Mouse (Mus musculus): ENCODE data around the gene Gfi1. TPM values are rescaled to one million over a fixed set of nuclear protein-coding genes. Genes with fewer than 3 reads are reported as not detected.

The Gfi1 gene
- polyA plus RNA-seq, 1 experiment, result 10.6 TPM

GRCm38 (mm10) chr5:107722661-107723532 lies 2.9 kb downstream of the Gfi1 start:
- no peak for TF ChIP-seq CTCF (IDR thresholded peaks at IDR 0.05; ENCODE audit: extremely low read depth, insufficient read depth, insufficient read length, insufficient replicate concordance)
- TF ChIP-seq POLR2A (IDR thresholded peaks at IDR 0.05; ENCODE audit: low read depth, low read length), result no peak
- peaks cover 16% of the 10 kb centered on the region for H3K4me1 ChIP-seq (ENCODE audit: control insufficient read depth, insufficient read depth, insufficient read length)
- no peak overlapping the region for H3K27ac ChIP-seq (ENCODE audit: insufficient read depth, low read length)
- H3K27me3 ChIP-seq (ENCODE audit: control insufficient read depth, insufficient read depth, low read length), result no peaks in the 10 kb centered on the region
- no peaks in the 10 kb centered on the region for H3K36me3 ChIP-seq (ENCODE audit: control insufficient read depth, insufficient read depth, low read length)
- 19% methylated on average over 34 of the region's 34 CpGs for WGBS
- peak overlapping the region; percentile 69 for H3K4me3 ChIP-seq (ENCODE audit: extremely low read depth, insufficient read depth, insufficient read length)
- peak in 1 of 2 experiments; percentile 37 for DNase-seq (ENCODE audit: low read depth in 1 of 2, low spot score in 2 of 2)

GRCm38 (mm10) chr5:107721638-107722011 lies 4.2 kb downstream of the Gfi1 start:
- peaks cover 14% of the 10 kb centered on the region for H3K4me1 ChIP-seq (ENCODE audit: control insufficient read depth, insufficient read depth, insufficient read length)
- H3K4me3 ChIP-seq (ENCODE audit: extremely low read depth, insufficient read depth, insufficient read length), result no peak overlapping the region
- DNase-seq (ENCODE audit: low read depth in 1 of 2, low spot score in 2 of 2), result no peak
- no peaks in the 10 kb centered on the region for H3K27me3 ChIP-seq (ENCODE audit: control insufficient read depth, insufficient read depth, low read length)
- no peak for TF ChIP-seq CTCF (IDR thresholded peaks at IDR 0.05; ENCODE audit: extremely low read depth, insufficient read depth, insufficient read length, insufficient replicate concordance)
- no peak for TF ChIP-seq POLR2A (IDR thresholded peaks at IDR 0.05; ENCODE audit: low read depth, low read length)
- no peak overlapping the region for H3K27ac ChIP-seq (ENCODE audit: insufficient read depth, low read length)
- 85% methylated on average over 33 of the region's 33 CpGs for WGBS
- H3K36me3 ChIP-seq (ENCODE audit: control insufficient read depth, insufficient read depth, low read length), result no peaks in the 10 kb centered on the region

GRCm38 (mm10) chr5:107720991-107721637 lies 4.7 kb downstream of the Gfi1 start:
- Histone ChIP-seq H3K4me3 (ENCODE audit: extremely low read depth, insufficient read depth, insufficient read length) (no peak overlapping the region), H3K36me3 (ENCODE audit: control insufficient read depth, insufficient read depth, low read length) (no peaks in the 10 kb centered on the region), H3K27ac (ENCODE audit: insufficient read depth, low read length) (no peak overlapping the region), H3K27me3 (ENCODE audit: control insufficient read depth, insufficient read depth, low read length) (no peaks in the 10 kb centered on the region), H3K4me1 (ENCODE audit: control insufficient read depth, insufficient read depth, insufficient read length) (peaks cover 13% of the 10 kb centered on the region)
- 90% methylated on average over 58 of the region's 58 CpGs for WGBS
- no peak for DNase-seq (ENCODE audit: low read depth in 1 of 2, low spot score in 2 of 2)
- TF ChIP-seq CTCF (IDR thresholded peaks at IDR 0.05; ENCODE audit: extremely low read depth, insufficient read depth, insufficient read length, insufficient replicate concordance) (no peak), POLR2A (IDR thresholded peaks at IDR 0.05; ENCODE audit: low read depth, low read length) (no peak)

DNA sequence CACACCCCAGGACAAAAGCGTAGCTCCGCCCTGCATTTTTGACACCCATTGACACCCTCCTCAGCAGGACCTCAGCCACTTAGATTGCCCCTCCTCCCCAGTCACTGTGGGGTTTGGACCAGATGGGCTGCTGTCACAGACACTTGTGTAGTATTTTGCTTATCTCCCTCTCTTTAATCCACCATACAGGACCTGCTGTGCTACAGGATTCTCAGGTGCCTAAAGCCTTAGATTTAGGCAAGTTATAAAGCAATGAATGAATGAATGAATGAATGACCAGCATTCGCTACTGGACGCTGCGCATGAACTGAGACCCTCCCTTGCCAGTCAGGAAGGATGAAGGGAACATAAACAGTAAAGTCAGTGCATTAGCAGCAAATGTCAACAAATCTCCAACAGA lies 5.3 kb downstream of the Gfi1 start:
- Histone ChIP-seq H3K4me1 (ENCODE audit: control insufficient read depth, insufficient read depth, insufficient read length) (peaks cover 13% of the 10 kb centered on the region), H3K4me3 (ENCODE audit: extremely low read depth, insufficient read depth, insufficient read length) (no peak overlapping the region), H3K27me3 (ENCODE audit: control insufficient read depth, insufficient read depth, low read length) (no peaks in the 10 kb centered on the region), H3K36me3 (ENCODE audit: control insufficient read depth, insufficient read depth, low read length) (no peaks in the 10 kb centered on the region), H3K27ac (ENCODE audit: insufficient read depth, low read length) (no peak overlapping the region)
- TF ChIP-seq POLR2A (IDR thresholded peaks at IDR 0.05; ENCODE audit: low read depth, low read length) (no peak), CTCF (IDR thresholded peaks at IDR 0.05; ENCODE audit: extremely low read depth, insufficient read depth, insufficient read length, insufficient replicate concordance) (no peak)
- no peak for DNase-seq (ENCODE audit: low read depth in 1 of 2, low spot score in 2 of 2)
- WGBS, result 87% methylated on average over 5 of the region's 5 CpGs

DNA sequence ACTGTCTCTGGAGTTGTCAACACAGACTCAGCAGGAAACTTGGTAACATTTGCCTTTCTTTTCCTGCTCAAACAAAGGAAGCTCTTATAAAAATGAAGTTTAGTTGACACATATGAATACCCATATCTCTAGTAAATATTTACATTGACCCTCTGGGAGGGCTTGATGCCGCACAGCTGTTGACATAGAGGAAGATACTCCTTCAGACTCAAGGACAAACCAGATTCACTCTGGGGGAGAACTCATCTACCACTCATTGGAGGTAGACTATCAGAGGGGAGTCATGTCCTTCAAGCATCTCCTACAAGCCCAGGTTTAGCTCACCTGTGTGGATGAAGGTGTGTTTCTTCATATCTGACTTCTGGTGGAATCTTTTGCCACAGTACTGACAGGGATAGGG lies 6.0 kb downstream of the Gfi1 start:
- Histone ChIP-seq H3K4me1 (ENCODE audit: control insufficient read depth, insufficient read depth, insufficient read length) (peaks cover 13% of the 10 kb centered on the region), H3K4me3 (ENCODE audit: extremely low read depth, insufficient read depth, insufficient read length) (no peak overlapping the region), H3K27me3 (ENCODE audit: control insufficient read depth, insufficient read depth, low read length) (no peaks in the 10 kb centered on the region), H3K36me3 (ENCODE audit: control insufficient read depth, insufficient read depth, low read length) (no peaks in the 10 kb centered on the region), H3K27ac (ENCODE audit: insufficient read depth, low read length) (no peak overlapping the region)
- DNase-seq (ENCODE audit: low read depth in 1 of 2, low spot score in 2 of 2), result no peak
- TF ChIP-seq POLR2A (IDR thresholded peaks at IDR 0.05; ENCODE audit: low read depth, low read length), result no peak
- TF ChIP-seq CTCF (IDR thresholded peaks at IDR 0.05; ENCODE audit: extremely low read depth, insufficient read depth, insufficient read length, insufficient replicate concordance), result no peak
- WGBS, result 74% methylated on average over 1 of the region's 1 CpGs

- WGBS, result 39% methylated on average over 3 of the region's 3 CpGs
- Histone ChIP-seq H3K27ac (ENCODE audit: insufficient read depth, low read length) (no peak overlapping the region), H3K27me3 (ENCODE audit: control insufficient read depth, insufficient read depth, low read length) (no peaks in the 10 kb centered on the region), H3K36me3 (ENCODE audit: control insufficient read depth, insufficient read depth, low read length) (no peaks in the 10 kb centered on the region), H3K4me1 (ENCODE audit: control insufficient read depth, insufficient read depth, insufficient read length) (peaks cover 12% of the 10 kb centered on the region), H3K4me3 (ENCODE audit: extremely low read depth, insufficient read depth, insufficient read length) (no peak overlapping the region)
- TF ChIP-seq CTCF (IDR thresholded peaks at IDR 0.05; ENCODE audit: extremely low read depth, insufficient read depth, insufficient read length, insufficient replicate concordance) (no peak), POLR2A (IDR thresholded peaks at IDR 0.05; ENCODE audit: low read depth, low read length) (no peak)
- no peak for DNase-seq (ENCODE audit: low read depth in 1 of 2, low spot score in 2 of 2)
These were observed 6.6 kb downstream of the Gfi1 start for GRCm38 (mm10) chr5:107719209-107719608.
